Mouse (Mus musculus) MEL (cell line): ENCODE results near the gene Cacng1. TPM values are rescaled to one million over a fixed set of nuclear protein-coding genes. Genes with fewer than 3 reads are reported as not detected.

Experiments
- DNase-seq: peaks from one replicate; pipeline ENCODE4 v3.0.0; 2011; ENCODE audit warnings: low read depth, low spot score
- H3K27ac ChIP-seq: 2 replicates; pipeline ENCODE4 v1.5.1; 2012; ENCODE audit warnings: low read depth, mild to moderate bottlenecking, control low read depth, low read length, moderate library complexity; ENCODE audit not compliant: control insufficient read depth
- H3K27me3 ChIP-seq, 2 experiments: fragments of 150-350 bp in 1 of 2; sonication (generic) in 1 of 2; 2 replicates each; pipeline ENCODE4 v1.6.1; 2012; ENCODE audit warnings: low read length in 2 of 2, mild to moderate bottlenecking in 2 of 2, improper control_type of control experiment in 1 of 2, moderate library complexity in 1 of 2; ENCODE audit not compliant: insufficient read depth in 2 of 2, control insufficient read depth in 1 of 2
- H3K36me3 ChIP-seq, 2 experiments: 2 replicates each; pipeline ENCODE4 v1.6.1; 2012 to 2014; ENCODE audit warnings: low read length in 2 of 2, improper control_type of control experiment in 1 of 2, inconsistent platforms in 1 of 2, mild to moderate bottlenecking in 1 of 2; ENCODE audit not compliant: insufficient read depth in 2 of 2, control insufficient read depth in 1 of 2
- H3K4me1 ChIP-seq, 2 experiments: fragments of 150-350 bp in 1 of 2; sonication (generic) in 1 of 2; 2 replicates each; pipeline ENCODE4 v1.6.1; 2012; ENCODE audit warnings: low read length in 2 of 2, improper control_type of control experiment in 1 of 2, mild to moderate bottlenecking in 1 of 2; ENCODE audit not compliant: insufficient read depth in 2 of 2, control insufficient read depth in 1 of 2
- H3K4me3 ChIP-seq, 2 experiments: fragments of 150-350 bp in 1 of 2; sonication (generic) in 1 of 2; 2 replicates each; pipeline ENCODE4 v1.5.1; 2012; ENCODE audit warnings: low read depth in 2 of 2, low read length in 2 of 2, mild to moderate bottlenecking in 2 of 2, moderate library complexity in 2 of 2, control low read depth in 1 of 2, improper control_type of control experiment in 1 of 2; ENCODE audit not compliant: control insufficient read depth in 1 of 2, insufficient read depth in 1 of 2
- H3K79me2 ChIP-seq: 2 replicates; pipeline ENCODE4 v1.6.1; 2012; ENCODE audit warnings: mild to moderate bottlenecking, low read length, moderate library complexity; ENCODE audit not compliant: control insufficient read depth, poor library complexity, insufficient read depth
- H3K9ac ChIP-seq: 2 replicates; pipeline ENCODE4 v1.6.1; 2012; ENCODE audit warnings: low read depth, mild to moderate bottlenecking, control low read depth, low read length, moderate library complexity; ENCODE audit not compliant: control insufficient read depth, poor library complexity, severe bottlenecking
- H3K9me3 ChIP-seq: fragments of 150-350 bp; sonication (generic); replicated peaks from 2 replicates; pipeline ENCODE4 v1.6.1; 2012; ENCODE audit warnings: mild to moderate bottlenecking, low read length, improper control_type of control experiment, moderate library complexity; ENCODE audit not compliant: insufficient read depth
- CTCF ChIP-seq, 3 experiments: IDR thresholded peaks in 2 of 3; conservative IDR thresholded peaks in 1 of 3; 2 replicates each; pipeline ENCODE4 v1.5.1; 2011 to 2012; ENCODE audit warnings: low read length in 3 of 3, low read depth in 2 of 3, mild to moderate bottlenecking in 2 of 3, improper control_type of control experiment in 1 of 3, inconsistent platforms in 1 of 3, mixed read lengths in 1 of 3, moderate library complexity in 1 of 3; ENCODE audit not compliant: control insufficient read depth in 1 of 3, insufficient read depth in 1 of 3, poor library complexity in 1 of 3, severe bottlenecking in 1 of 3
- HCFC1 ChIP-seq: IDR thresholded peaks from 2 replicates; pipeline ENCODE4 v1.6.1; 2012; ENCODE audit warnings: low read depth, mild to moderate bottlenecking, inconsistent platforms, low read length, improper control_type of control experiment, moderate library complexity
- JUND ChIP-seq: IDR thresholded peaks from 2 replicates; pipeline ENCODE4 v1.6.1; 2011; ENCODE audit warnings: low read depth, mild to moderate bottlenecking, improper control_type of control experiment, low read length
- KAT2A ChIP-seq: conservative IDR thresholded peaks from 2 replicates; pipeline ENCODE4 v1.6.1; 2012; ENCODE audit warnings: low read depth, low read length, improper control_type of control experiment, inconsistent platforms
- MAX ChIP-seq: IDR thresholded peaks from 2 replicates; pipeline ENCODE4 v1.6.1; 2011; ENCODE audit warnings: low read length, improper control_type of control experiment
- MAZ ChIP-seq: IDR thresholded peaks from 2 replicates; pipeline ENCODE4 v1.6.1; 2012; ENCODE audit warnings: low read depth, mild to moderate bottlenecking, inconsistent platforms, low read length, improper control_type of control experiment
- NELFE ChIP-seq: IDR thresholded peaks from 2 replicates; pipeline ENCODE4 v1.6.1; 2011; ENCODE audit warnings: low read depth, low read length, improper control_type of control experiment
- TAL1 ChIP-seq: IDR thresholded peaks from 2 replicates; pipeline ENCODE4 v1.6.1; 2012; ENCODE audit warnings: mild to moderate bottlenecking, inconsistent platforms, low read length, moderate library complexity, mixed read lengths
- TBP ChIP-seq: IDR thresholded peaks from 2 replicates; pipeline ENCODE4 v1.8.0; 2011; ENCODE audit warnings: low read depth, low read length, improper control_type of control experiment
- TCF12 ChIP-seq: IDR thresholded peaks from 2 replicates; pipeline ENCODE4 v1.6.1; 2014; ENCODE audit warnings: low read depth, mild to moderate bottlenecking, inconsistent platforms, low read length, improper control_type of control experiment, moderate library complexity
- USF1 ChIP-seq: IDR thresholded peaks from 2 replicates; pipeline ENCODE4 v1.6.1; 2014; ENCODE audit warnings: low read depth, mild to moderate bottlenecking, inconsistent platforms, low read length, improper control_type of control experiment, moderate library complexity
- ZC3H11A ChIP-seq: IDR thresholded peaks from 2 replicates; pipeline ENCODE4 v1.6.1; 2012; ENCODE audit warnings: low read depth, mild to moderate bottlenecking, inconsistent platforms, low read length, improper control_type of control experiment
- ZKSCAN1 ChIP-seq: IDR thresholded peaks from 2 replicates; pipeline ENCODE4 v1.6.1; 2012; ENCODE audit warnings: low read depth, mild to moderate bottlenecking, inconsistent platforms, low read length, improper control_type of control experiment, moderate library complexity
- polyA plus RNA-seq, 2 experiments: library from polyadenylated mRNA; stranded (reverse) in 1 of 2; unstranded in 1 of 2; fragments of >175 nt in 1 of 2; fragments of >200 nt in 1 of 2; gene quantifications; 2 replicates each; pipeline versions ENCODE4 v1.2.1 to v1.2.4; 2012; ENCODE audit warnings: low replicate concordance in 2 of 2, low read depth in 1 of 2; ENCODE audit not compliant: insufficient read length in 2 of 2, insufficient read depth in 1 of 2, missing spikeins in 1 of 2
- total RNA-seq: library from RNA; depleted of rRNA; stranded (reverse); fragments of 300-350 nt; gene quantifications from 2 replicates; pipeline ENCODE4 v1.2.3, GENCODE M21; 2012

The Cacng1 gene
- total and polyA plus RNA-seq, 3 experiments: not detected

DNA sequence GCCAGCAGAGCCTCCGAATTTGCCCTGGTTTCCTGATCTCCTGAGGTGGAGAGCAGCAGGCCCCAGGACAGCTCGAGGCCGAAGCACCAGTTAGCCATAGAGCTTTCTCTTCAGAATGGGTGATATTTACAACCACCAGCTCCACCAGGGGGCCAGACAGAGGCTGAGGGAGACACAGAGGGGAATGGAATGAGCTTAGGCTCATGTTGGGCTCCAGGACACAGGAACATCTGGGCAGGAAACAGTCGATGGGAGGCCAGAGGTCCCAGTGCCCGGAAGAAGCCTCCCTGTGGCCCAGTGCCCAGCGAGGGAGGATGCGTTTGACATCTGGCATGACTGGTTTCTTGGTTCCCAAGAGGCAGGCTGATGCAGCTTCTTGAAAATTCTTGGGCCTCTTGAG, 17.8 kb upstream of the Cacng1 start:
- TF ChIP-seq TBP (0 out of 2 replicates have a peak, but pooled peaks have one; percentile 31), ZC3H11A (no peak)
- H3K27ac ChIP-seq: no peak overlapping the region
- H3K4me1 ChIP-seq: no peaks in the 10 kb centered on the region
- no peak overlapping the region for H3K9ac ChIP-seq
- H3K27me3 ChIP-seq: peaks cover 5 to 8% of the 10 kb centered on the region in 2 experiments
- no peaks in the 10 kb centered on the region for H3K36me3 ChIP-seq
- DNase-seq: no peak
- H3K4me3 ChIP-seq: no peak overlapping the region
- H3K79me2 ChIP-seq: no peaks in the 10 kb centered on the region
- no peaks in the 10 kb centered on the region for H3K9me3 ChIP-seq

DNA sequence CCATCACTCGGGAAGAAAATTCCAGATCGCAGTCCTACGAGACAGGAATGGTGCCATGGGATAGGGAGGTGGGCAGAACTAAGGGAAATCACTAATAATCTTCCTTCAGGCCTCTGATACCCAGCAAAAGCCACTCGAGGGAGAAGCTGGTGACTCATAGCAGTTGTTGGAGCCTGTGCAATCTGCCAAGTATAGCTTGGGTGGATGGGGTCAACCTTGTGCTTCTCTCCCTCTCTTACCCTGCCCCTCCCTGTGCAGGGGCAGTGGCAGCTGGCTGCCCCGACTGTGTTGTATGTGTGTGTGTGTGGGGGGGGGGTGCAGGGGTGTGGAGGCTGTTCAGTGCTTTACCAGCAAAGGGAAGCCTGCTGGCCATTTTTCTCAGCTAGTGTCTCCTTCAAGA, 15.2 kb upstream of the Cacng1 start:
- no peak overlapping the region for H3K4me3 ChIP-seq
- H3K9me3 ChIP-seq: no peaks in the 10 kb centered on the region
- no peaks in the 10 kb centered on the region for H3K36me3 ChIP-seq
- H3K4me1 ChIP-seq: no peaks in the 10 kb centered on the region
- TF ChIP-seq ZKSCAN1: no peak
- TF ChIP-seq MAZ: no peak
- no peak for TF ChIP-seq HCFC1
- no peak for TF ChIP-seq CTCF (IDR thresholded peaks at IDR 0.05 in 2 of 3, conservative IDR thresholded peaks at IDR 0.05 in 1 of 3; ENCODE audit: control insufficient read depth in 1 of 3, insufficient read depth in 1 of 3, low read depth in 2 of 3, low read length in 3 of 3, poor library complexity in 1 of 3, severe bottlenecking in 1 of 3)
- TF ChIP-seq MAX: no peak
- TF ChIP-seq TAL1: no peak
- TF ChIP-seq KAT2A: no peak
- no peak for TF ChIP-seq NELFE
- no peak for TF ChIP-seq USF1
- no peak for TF ChIP-seq TCF12
- TF ChIP-seq ZC3H11A: no peak
- H3K79me2 ChIP-seq: no peaks in the 10 kb centered on the region
- DNase-seq: no peak
- no peak overlapping the region for H3K27ac ChIP-seq
- no peak overlapping the region for H3K9ac ChIP-seq
- H3K27me3 ChIP-seq: peaks cover 5 to 8% of the 10 kb centered on the region in 2 experiments

DNA sequence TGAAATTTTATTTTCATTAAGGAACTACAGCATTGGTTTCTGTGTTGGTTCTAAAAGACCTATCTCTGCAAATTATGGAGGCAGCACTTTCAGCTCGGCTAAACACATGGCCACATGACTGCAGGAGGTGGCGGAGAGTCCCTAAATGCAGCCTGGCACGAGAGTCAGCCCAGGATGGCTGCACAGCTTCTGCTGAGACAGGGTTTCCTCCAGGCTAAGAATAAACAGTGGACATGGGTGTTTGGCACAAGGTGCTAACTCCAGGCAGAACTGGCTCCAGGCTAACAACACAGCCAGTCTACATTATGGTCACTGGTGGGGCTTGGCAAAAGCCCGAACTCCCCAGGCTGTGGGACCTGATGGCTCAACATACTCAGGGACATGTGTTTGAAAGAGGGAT, 14.6 kb upstream of the Cacng1 start:
- DNase-seq: no peak
- TF ChIP-seq JUND: no peak
- Histone ChIP-seq H3K36me3 (no peaks in the 10 kb centered on the region), H3K79me2 (no peaks in the 10 kb centered on the region), H3K4me3 (no peak overlapping the region), H3K27me3 (peaks cover 5 to 8% of the 10 kb centered on the region in 2 experiments), H3K4me1 (no peaks in the 10 kb centered on the region), H3K27ac (no peak overlapping the region), H3K9ac (no peak overlapping the region), H3K9me3 (no peaks in the 10 kb centered on the region)
